Mouse (Mus musculus): ENCODE data around the gene Fhod1. TPM values are rescaled to one million over a fixed set of nuclear protein-coding genes. Genes with fewer than 3 reads are reported as not detected.

Fhod1 gene
- total RNA-seq (2021), result 1 to 10 TPM; 4.5 to 5.2 TPM
- long read RNA-seq, experiment 1, partial matches to known transcripts, result 0 of 1 reads
- long read RNA-seq, experiment 1, other reads (novel, unspliced or antisense), result 1 of 1 reads
- long read RNA-seq, experiment 2, partial matches to known transcripts, result 0 of 1 reads
- long read RNA-seq, experiment 2, other reads (novel, unspliced or antisense), result 0 of 1 reads

- peak; percentile 95 to 98 for DNase-seq
These were observed at the start of gene Fhod1 for GRCm38 (mm10) chr8:105347428-105348221. Gene Fhod1, minus strand, starts transcription at chr8:105347953.

DNA sequence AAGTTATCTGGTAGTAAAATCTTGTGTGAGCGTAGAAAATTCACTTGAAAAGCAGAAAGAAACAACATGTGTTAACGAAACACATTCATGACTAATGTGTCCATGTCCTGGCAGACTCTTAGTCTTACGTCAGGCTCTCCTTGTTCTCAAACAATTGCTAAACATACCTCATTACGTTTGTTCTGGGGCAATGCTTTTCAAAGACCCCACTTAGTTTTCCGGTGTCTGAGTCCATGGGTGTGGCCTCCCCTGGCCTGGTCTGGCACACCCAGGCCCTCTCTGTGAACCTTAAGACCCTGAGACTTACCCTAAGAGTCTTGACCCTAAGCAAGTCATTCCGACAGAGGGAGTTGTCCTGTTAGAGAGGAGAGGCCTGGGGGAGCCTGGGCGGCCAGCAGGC lies 46.2 kb upstream of the Fhod1 start:
- DNase-seq, result no peak

GRCm38 (mm10) chr8:105393089-105393787 lies 45.5 kb upstream of the Fhod1 start:
- peak; percentile 25 to 39 for DNase-seq

DNA sequence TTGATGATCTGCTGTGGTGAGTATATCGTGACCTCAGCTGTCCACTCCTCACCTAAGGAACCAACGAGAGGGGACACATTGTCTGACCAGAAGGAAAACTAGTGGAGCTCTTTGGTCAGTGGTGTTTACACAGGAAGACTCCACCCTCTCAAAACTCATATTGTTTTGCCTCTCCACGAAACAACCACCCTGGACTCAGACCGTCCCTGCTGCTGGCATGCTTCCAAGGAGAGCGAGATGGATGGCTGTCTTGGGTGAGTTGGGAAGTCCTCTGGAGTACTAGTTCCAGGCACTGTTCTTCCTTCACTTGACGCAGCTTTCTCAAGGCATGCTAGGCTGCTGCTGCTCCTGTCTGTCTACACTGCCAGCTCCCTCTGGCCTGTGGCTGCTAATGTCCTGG lies 41.3 kb upstream of the Fhod1 start:
- DNase-seq, result peak; percentile 42 to 73

DNA sequence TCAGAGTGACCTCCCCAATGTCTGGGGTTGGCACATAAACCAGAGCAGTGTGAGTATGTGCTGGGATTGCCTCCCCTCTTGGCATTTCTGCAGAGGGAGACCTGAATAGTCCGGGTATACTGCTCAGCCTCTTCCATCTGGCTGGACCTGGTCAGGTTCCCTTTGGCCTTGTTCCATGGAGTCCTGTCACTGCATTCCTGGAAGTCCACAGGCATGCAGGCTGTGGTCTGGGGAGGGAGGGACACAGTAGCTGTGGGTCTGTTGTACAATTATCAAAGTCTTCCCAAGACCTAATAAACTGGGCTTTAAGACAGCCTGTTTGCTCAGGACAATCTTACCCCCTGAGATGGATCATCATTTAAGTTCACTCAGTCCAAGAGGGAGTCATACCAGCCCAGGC lies 39.4 kb upstream of the Fhod1 start:
- DNase-seq, result peak in 1 of 2 experiments; percentile 18

DNA sequence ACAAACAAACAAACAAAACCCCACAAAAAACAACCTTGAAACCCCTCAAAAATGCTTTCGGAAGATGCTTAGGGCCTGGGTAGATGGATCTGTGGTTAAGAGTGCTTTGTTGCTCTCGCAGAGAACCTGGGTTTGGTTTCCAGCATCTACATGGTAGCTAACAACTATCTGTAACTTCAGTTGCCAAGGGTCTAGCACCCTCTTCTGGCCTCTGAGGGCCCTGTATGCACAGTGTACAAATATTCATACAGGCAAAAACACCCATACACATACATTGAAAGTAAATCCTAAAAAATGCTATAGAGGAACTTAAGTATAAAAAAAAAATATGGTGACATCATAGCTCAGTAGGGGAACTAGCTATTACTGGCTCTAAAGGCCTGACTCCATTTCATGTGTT lies 36.3 kb upstream of the Fhod1 start:
- DNase-seq, result no peak

- no peak for DNase-seq
These were observed 32.6 kb upstream of the Fhod1 start for GRCm38 (mm10) chr8:105380308-105380707.

DNA sequence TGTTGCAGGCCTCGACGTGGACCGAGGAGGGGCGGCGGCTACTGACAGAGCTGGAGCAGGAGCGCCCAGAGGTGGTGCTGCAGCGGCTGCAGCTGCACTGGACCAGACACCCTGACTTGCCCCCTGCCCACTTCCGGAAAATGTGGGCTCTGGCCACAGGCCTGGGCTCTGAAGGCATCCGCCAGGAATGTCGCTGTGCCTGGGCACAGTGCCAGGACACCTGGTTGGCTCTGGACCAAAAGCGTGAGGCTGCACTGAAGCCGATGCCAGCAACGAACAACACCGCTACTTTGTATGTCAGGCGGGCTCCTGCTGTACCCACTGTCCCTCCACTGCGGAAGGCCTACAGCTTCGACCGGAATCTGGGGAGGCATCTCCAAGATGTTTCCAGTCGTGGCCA lies 30.9 kb upstream of the Fhod1 start:
- DNase-seq, result peak in 1 of 2 experiments; percentile 45

DNA sequence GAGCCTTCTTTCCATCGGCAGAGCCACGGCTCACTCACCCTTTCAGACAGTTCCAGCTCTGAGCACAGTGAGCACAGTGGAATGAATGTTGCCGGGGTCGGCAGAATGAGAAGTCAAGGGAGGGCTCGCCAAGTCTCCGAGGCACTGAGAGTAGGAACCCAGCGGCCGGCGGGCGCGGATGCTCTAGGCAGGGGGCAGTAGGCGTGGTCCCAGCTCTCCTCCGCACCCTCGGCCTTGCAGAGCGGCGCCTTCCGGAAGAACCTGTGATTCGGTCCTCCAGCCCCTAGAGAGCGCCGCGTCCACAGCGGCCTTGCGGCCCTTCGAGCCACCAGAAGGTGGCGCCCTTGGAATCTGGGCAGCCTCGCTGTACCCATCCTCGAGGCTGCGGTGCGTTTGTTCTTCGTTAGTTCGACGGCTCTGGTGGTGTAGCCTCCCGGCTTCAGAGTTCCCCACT lies 26.8 kb upstream of the Fhod1 start:
- DNase-seq, result no peak

- DNase-seq, result no peak
These were observed 25.3 kb upstream of the Fhod1 start, which contains the start of gene Plekhg4 for GRCm38 (mm10) chr8:105373032-105373431. Gene Plekhg4, plus strand, starts transcription at chr8:105373274.

GRCm38 (mm10) chr8:105372473-105372872 lies 24.7 kb upstream of the Fhod1 start:
- no peak for DNase-seq

DNA sequence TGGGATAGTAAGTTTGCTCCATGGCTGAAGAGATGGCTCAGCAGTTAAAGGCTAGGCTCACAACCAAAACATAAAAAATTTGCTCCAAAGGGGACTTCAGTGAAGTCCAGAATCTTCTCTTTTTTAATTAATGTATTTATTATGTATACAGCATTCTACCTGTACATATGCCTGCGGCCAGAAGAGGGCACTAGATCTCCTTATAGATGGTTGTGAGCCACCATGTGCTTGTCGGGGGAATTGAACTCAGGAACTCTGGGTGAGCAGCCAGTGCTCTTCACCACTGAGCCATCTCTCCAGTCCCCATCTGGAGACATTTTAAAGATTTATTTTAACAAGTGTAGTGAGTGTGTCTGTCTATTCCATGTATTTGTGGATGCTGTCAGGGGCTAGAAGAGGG lies 19.4 kb upstream of the Fhod1 start:
- no peak for DNase-seq

DNA sequence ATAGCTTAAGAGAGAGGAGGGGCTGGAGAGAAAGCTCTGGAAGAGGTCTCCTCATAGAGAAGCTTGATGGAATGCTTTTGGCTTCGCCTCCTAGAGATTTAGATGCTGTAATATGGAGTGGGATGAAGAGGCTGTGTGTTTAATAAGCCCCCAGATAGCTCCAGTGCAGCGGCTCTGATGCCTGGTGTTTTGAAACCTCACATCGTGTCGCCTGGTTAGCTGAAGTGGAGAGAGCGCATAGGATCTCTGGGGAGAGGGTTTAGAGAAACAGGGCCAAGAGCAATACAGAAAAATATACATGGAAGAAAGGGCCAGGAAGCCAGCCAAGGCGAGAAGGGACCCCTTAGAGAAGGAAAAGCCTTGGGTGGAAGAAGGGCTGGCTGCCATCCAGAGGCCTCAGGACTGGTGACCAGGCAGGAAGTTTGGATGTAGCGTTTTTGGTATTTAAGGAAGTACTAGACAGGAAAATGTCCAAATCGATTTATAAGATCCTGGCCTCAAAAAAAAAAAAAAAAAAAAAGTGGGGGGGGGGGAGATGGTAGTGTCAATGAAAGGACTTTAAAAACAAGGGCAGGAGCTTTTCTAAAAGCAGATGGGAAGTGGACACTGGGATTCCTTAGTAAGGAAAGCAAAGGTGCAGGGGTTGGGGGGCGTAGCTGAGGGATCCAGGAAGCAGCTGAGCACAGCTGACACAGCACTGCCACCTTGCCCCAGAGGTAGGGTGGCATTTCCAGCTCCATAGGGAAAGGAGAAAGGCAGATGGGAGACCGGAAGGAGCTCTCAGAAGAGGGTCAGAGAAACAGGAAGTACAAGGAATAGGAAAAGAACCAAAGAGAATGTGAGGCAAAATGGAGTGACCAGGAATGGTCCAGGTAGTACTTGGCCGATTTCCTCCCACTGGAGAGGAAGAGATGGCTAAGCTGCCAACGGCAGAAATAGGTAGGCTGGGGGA lies 14.3 kb upstream of the Fhod1 start:
- DNase-seq, result peak; percentile 42 to 58

DNA sequence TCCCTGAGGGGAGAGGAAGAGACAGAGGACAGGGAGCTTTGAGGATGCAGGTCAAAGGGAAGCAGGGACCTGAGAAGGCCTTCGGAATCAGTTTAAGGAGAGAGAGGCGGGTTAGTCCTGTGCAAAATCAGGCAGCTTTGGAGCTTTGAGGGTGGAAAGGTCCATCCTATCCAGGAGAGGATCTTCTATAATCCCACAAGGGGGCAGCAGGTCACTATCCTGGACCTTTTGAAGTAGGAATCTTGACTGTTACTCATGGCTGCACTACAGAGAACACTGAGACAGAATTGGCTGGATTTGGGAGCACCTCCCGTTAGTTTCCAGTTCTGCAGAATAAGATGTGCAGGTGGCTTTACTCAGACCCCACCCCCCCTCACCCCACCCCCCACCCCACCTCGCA lies 11.9 kb upstream of the Fhod1 start:
- no peak for DNase-seq

DNA sequence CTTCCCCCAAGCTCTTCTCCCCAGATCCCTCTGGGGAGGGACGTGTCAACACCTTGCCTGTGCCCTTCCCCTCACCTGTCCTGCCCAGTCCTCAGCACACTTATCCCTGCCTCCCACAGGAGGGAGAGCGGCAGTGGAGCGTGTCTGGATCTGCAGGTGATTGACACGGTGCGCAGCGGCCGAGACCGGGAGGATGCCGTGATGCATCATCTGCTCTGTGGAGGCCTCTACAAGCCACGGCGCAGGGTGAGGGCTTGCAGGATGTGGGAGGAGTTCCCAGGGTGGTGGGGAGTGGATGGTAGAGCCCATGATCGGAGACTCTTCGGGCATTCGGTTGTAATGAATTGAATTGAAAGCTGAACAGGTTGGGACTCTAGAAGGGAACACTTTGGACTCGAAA lies 11.5 kb upstream of the Fhod1 start:
- DNase-seq, result no peak

GRCm38 (mm10) chr8:105356681-105357080 lies 8.9 kb upstream of the Fhod1 start:
- DNase-seq, result no peak

GRCm38 (mm10) chr8:105355179-105356024 lies 7.6 kb upstream of the Fhod1 start:
- DNase-seq, result peak; percentile 58 to 77

GRCm38 (mm10) chr8:105354549-105354948 lies 6.8 kb upstream of the Fhod1 start:
- DNase-seq, result no peak

DNA sequence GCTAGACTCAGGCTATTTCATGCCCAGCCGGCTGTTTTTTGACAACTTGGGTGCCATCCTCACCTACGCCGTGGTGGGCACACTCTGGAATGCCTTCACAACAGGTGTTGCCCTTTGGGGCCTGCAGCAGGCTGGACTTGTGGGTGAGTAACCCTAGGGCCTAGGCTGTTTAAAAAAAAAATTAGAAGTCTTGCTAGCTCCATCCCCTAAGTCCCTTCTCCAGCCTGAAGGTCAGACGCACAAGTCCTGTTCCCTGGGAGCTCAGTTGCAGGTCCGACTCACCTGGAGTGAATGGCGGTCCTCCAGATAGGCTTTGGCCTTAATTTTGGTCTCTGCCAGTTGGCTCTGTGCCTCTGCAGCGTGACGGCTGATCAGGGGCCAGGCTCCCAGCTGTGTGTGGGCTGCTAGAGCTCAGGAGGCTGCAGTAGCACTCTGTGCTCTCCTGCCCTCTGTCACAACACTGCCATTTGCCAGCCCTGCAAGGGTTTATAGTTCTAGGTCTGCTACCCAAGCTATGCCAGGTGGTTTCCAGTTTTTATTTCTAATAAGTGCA lies 5.9 kb upstream of the Fhod1 start:
- DNase-seq, result no peak

DNA sequence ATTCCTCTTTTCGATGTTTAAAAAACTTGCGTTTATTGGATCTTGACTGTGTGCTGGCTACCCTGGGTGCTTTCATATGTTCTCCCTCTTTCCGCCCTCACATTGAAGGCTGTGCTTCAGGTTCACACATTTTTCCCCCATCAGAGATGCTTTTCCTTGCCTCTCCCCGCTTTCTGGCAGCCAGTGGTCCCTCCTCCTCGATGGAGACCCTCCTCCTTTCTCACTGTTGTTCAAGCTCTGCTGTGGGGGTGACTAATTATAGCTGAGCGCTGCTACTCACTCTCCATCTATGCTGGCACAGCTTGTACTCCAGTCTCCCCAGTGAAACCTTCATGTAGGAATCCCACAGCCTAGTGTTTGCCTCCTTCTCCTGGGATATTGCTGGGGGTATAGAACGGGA lies 2.4 kb upstream of the Fhod1 start:
- peak in 1 of 2 experiments; percentile 4 for DNase-seq

Data from heart, adult 18-20 months (tissue).